Mouse (Mus musculus): ENCODE results near the gene Egflam.

The Egflam gene

DNA sequence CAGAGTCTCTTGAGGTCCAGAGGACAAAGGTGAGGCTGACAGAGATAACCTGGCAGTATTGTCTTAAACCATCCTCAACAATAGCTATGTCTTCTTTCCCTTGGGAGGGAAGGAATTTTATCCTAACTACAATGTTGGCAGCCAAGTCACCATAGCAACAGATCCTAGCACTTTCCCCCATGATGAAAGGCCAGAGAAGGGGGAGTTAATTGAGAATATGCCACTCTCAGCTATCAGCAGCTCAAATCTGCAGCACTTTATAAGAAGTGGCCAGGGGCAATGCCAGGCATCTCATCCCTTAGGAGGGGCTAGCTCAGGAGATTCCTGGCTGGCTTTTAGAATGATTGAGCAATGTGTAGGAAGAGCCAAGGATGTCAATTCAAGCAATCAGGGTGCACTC lies 105.3 kb downstream of the Egflam start:
- DNase-seq (ENCODE audit: low spot score in 2 of 2) = no peak

DNA sequence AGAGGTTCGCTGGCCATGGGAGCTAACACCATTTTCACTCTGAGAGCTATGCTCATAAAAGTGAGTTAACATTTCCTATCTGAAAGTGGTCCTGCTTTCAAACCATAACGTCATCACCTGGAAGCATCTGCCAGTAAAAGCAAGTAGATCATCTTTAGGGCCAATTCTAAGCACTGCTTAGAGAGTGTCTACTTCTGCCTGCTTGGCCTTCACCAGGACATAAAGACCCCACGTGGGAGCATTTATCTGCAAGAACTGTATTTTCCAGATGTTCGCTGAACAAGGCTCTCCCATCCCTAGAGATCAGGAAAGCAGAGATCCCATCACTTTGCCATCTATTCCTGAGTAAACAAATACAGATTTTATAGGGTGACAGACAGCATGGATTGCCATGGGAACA lies 108.2 kb downstream of the Egflam start:
- no peak for DNase-seq (ENCODE audit: low spot score in 2 of 2)

DNA sequence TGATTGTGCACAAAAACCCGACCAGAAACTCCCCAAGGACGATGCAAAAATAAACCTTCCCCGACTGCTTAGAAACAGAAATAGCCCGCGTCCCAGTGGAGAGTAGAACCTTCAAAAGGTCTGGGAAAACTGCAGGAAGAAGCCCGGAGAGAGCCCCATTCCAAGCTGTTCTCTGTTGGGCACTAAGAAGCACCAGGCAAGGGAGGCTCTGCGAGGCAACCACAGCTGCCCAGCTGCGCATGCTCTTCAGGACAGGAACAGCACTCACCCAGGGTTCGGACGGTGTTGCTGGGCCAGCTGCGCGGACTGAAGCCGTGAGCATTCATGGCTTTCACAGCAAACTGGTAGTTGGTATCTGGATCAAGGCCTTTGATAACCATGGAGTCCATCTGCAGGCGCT lies 108.7 kb downstream of the Egflam start:
- DNase-seq (ENCODE audit: low spot score in 2 of 2) = no peak

DNA sequence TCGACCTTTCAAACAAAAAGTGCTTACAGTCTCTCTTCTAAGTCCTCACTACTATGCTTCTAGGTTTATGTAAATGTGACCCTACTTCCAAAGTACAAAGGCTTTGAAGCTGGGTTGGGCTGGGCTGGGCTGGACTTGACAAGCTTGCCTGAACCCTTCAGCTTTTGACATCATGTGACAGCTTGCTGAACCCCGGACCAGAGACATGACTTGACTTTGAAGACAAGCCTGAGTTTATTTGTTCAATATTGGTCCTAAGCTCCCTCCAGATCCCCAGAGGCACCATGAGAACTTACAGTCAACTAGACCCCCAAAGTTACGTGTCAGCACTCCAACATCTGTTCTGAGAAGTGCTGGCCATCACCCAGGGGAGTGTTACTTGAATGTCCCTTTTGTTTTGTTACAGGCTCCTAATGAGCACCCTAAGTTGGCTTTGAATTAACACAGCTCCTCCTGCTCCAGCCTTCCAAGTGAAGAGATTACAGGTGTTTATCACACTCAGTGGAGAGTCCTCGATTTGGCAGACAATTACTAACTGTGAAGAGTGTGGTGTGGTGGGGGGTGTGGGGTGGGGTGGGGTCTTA lies 109.3 kb downstream of the Egflam start:
- DNase-seq (ENCODE audit: low spot score in 2 of 2) = no peak

DNA sequence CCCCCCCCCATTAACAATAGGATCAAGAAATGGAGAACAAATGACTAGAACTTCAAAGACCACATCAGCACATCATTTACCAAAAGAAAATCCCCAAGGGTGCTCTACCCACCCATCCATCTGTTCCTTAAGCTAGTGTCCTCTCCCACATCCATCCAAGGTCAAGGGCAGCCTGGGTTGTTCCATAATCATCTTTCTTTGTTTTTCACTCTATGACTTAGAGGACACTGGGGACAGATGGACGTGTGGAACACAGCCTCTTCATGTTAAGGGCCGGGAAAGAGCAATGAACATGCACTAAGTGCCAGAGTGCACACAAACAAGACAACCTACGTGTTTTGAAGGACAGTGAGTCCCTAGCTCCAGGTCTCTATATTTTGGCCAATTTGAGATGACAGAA lies 110.3 kb downstream of the Egflam start:
- DNase-seq (ENCODE audit: low spot score in 2 of 2) = no peak

DNA sequence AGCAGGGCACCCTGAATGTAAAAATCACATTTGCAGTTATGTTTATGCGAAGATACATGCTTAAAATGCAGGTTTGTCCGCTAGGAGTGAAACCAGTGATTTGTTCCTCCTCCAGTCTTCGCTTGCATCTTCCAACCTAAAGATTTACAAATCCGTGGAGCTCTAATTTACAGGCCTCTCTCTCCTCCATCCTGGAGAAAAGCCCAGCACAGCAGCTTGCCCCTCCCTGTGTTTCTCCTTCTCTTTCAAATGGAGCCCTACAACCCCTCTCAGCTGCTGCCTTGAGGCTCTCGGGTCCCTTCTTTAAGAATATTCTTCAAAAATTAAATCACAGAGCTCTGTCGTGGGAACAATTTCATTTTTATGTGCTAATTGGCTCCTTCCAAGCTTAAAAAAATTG lies 116.6 kb downstream of the Egflam start:
- DNase-seq (ENCODE audit: low spot score in 2 of 2) = no peak

DNA sequence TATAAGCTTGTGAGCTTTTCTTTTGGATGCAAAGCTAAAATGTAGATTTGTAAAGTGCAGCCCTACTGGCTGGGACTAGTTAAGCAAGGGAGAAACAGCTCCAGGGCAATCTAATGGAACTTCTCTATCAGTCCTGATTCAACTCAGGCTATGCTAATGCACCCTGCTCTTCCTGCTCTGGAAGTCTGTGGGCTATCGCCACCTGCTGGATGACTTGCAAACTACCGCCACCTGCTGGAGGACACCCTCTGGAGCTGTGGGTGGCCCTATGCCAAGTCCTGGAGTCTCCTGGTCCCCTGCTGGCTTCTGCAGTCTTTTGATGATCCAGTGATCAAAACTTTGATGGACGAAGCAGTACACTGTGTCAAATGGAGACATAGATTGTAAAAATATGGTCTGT lies 134.4 kb downstream of the Egflam start:
- DNase-seq (ENCODE audit: low spot score in 2 of 2) = peak in 1 of 2 experiments; percentile 42

DNA sequence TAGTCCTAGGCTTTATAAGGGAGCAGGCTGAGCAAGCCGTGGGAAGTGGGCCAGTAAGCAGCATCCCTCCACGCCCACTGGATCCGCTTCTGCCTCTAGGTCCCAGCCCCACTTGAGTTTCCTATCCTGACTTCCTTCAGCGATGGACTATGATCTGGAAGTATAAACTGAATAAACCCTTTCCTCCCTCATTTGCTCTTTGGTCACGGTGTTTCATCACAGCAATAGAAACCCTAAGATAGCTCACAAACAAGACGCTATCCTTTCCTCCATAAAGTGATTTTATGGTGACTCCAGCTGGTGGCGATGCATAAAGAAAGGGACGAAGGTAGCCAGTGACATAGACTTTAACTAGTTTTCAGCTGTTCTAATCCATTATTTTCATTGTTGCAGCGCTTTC lies 134.9 kb downstream of the Egflam start:
- no peak for DNase-seq (ENCODE audit: low spot score in 2 of 2)

DNA sequence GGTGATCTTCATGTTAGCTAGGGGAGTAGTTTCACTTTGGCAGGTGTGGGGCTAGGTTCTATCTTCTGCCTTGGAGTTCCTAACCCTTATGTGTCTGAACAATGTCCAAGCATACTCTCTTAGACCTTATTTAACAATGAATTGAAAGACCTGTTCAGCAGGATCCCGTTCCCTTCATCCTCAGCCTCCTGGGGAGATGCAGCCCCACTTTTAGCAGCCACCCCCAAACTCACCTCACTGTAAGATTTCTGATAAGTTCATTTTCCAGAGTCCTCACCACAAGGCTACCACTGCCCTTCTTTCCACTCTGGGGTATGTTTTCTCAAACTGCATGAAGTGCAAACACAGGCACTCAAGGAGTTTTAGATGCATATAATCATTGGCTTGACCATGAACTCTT lies 136.8 kb downstream of the Egflam start:
- no peak for DNase-seq (ENCODE audit: low spot score in 2 of 2)

DNA sequence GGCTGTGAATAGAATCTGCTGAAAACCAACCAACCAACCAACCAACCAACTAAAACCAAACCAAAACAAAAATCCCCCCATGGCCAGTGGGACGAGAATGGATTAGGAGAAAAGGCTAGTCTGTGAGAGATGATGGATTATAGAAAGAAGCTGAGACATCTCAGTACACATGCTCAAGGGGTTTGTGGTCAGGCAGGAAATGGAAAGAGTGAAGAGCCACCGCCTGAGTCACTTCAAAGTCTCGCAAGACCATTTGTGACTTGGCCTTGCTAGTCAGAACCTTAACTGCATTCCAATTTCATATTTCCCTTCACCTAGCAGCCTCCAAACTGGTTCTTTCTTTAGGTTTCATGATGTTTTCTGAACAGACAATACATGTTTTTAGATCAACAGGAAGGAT lies 141.6 kb downstream of the Egflam start:
- DNase-seq (ENCODE audit: low spot score in 2 of 2) = no peak

DNA sequence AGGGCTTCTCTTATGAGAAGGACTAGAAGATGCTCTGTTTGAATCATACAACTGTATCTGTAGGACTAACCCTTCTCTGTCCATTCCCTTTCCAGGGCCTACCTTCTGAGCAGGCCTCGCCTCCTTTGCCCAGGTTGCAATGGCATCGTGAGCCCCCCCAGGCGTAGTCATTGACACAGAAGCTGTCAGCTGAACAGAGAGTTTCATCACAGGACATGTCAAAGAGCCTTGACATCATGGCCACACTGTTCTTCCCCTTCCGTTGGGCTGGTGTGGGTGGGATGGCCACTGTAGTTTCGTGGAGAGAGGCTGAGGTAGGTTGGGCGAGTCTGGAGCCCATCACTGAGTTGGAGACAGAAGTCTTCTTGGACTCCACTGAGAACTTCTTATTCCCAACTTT lies 144.9 kb downstream of the Egflam start:
- DNase-seq (ENCODE audit: low spot score in 2 of 2) = no peak

DNA sequence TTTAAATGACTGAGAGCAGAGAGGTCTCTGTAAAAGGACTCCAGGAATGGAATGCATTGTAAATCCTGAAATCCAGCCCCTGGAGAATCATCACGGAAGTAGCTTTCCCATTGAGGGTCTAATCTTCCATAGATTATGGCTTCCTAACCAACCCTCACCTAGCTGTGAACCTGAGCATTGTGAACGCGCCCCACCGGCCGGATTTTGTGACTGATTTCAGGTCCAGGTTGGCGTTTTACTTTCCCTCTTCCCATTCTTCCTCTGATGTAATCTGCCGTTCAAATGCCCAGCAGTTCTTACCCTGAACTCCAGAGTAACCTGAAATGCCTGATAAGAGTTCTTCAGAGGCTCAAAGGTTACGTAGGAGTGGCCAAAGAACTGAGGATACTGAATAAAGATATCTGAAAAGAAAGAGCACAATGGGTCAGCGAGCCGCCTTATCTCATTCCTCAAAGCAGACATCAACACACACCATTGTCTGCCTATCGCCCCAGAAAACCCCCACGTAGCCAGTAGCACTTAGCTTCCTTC lies 146.0 kb downstream of the Egflam start:
- no peak for DNase-seq (ENCODE audit: low spot score in 2 of 2)

DNA sequence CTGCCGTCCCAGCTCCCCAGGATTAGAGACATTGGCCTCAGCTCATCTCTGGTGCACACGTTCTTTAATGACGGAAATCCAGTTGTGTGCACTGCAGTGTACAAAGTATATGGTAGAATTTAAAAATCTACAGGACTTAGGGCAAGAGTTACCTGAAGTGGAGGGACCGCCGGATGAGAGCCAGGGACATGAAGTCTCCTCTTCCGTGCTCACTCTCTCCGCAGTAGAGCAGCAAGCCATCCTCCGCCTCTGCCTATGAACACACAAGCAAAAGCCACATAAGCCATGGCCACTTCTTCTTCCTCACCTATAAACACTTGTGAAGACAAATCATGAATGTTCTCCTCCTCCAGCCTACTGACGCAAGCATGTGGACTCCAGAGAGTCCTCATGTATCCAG lies 147.2 kb downstream of the Egflam start:
- no peak for DNase-seq (ENCODE audit: low spot score in 2 of 2)

DNA sequence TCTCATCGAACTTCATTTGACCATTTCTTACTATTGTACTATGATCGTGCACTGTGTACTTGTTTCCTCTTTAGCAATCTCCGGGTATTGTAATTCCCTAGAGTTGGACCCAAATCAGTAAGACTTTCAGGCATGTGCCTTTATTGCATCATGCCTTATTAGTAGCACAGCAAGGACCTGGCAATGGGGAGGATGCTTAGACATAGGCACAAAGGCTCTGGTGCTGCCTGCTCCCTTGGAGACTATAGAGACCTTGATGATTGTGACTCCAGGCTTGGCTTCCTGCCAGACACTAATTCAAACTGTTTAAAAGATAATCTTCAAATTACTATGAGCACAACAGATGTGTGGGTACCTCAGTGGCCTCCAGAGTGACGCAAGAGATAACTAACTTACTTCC lies 149.0 kb downstream of the Egflam start:
- no peak for DNase-seq (ENCODE audit: low spot score in 2 of 2)

DNA sequence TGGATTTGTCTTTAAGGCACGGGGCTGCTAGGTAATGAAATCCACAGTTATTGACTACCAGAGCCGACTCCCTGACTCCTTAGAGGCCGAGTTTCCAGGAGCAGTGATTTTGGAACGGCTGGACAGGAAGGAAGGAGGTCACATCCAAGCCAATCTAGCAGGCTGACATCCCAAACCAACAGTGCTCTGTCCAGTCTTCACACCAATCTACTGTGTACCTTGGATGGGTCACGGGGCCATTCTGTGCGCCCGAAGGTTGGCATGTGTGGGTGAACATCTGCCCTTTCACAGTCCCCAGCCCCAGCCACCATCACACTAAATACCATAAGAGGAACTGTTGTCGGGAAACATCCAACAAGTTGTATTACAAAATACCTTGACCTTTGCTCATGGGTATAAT lies 150.9 kb downstream of the Egflam start:
- DNase-seq (ENCODE audit: low spot score in 2 of 2) = no peak

DNA sequence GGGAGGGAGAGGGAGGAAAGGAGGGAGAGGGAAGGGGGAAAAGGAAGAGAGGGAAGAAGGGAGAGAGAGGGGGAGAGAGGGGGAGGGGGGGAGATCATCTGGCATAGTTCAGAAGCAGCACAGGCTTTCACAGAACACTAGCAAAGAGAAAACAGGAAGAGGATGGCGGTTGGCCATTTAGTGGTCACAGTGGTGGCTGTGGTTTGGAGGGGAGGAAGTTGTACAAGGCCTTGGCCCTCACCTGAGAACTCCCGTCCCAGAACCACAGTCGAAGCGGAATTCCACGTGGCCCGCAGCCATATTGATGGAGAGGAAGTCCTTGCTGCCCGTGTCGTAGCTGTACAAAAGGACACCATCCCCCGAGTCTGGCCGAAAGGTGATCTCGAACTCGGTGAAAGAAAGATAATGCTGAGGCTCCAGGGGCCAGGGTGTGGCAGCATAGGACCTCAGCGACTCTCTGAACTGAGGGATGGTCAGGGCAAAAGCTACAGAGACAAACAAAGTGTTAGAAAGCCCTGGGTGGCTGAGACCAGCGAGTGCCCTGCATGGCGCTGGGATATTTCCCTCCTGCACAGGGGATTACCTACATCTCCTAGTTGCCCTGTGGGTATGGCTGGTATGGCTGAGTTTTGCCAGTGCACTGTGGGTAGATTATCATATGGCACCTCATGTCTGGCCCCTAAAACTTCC lies 155.9 kb downstream of the Egflam start:
- no peak for DNase-seq (ENCODE audit: low spot score in 2 of 2)

DNA sequence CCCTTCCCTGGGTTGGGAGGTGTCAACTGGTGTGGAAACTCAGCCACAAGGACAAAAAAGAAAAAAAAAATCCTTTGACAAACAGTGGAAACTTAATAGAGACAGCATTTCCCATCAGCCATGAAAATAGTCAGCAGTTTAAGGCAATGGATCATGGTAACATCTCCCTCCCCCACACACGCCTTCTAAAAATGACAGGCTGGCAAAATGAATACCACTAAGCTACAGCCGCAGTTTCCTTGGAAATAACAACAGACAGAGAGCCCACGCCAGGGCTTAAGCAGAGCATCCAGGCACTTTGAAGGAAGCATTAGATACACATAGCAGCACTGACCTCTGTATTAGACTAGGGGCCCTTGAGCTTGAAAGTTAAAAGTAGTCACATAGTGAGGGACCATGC lies 157.2 kb downstream of the Egflam start:
- DNase-seq (ENCODE audit: low spot score in 2 of 2) = no peak

DNA sequence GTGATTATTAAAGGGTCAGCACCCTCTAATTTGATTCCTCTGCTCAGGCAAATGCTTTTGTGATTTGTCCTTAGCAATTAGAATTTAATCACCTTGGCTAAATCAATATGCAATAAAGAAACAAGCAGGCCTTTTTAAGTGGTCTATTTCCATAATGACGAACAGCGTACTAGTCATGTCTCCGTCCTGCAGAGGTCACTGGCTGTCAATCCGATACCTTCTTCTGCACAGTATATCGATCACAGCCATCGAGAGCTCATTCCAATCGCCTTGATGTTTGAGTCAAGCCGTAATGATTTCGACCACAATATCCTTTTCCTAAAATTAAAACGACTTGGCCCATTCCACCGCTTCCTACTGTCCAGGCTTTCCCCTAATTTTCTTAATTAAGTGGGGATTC lies 158.3 kb downstream of the Egflam start:
- no peak for DNase-seq (ENCODE audit: low spot score in 2 of 2)

DNA sequence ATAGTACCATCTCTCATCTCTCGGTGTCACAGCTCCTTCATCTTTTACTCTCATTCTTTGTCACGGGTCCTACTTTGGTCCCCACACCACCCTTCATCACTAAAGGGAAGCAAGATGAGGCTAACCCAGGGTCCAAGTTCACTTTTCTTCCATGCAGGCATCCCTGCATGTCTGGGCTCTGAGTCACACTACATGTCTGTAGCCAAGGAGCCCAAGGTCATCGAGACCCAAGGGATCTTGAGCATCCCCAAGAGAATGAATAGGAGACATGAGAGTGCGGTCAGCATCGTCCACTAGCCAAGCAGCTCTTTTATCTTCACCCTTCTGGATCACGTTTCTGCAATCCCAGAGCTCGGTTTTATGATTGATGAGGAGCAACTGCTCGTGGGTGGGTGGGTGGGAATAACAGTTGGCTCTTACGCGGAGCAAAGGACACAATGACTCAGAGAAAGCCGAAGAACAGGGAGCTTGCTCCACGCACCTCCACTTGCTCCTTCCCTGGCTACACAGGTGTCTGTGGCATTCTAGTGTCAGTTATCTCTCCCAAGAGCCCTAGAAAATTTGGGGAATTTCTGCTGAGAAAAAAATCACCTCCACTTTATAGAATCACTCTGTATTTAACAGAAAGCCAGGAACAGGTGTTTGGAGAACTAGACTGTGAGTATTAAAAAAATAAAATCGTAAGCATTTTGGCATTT lies 164.7 kb downstream of the Egflam start:
- no peak for DNase-seq (ENCODE audit: low spot score in 2 of 2)

DNA sequence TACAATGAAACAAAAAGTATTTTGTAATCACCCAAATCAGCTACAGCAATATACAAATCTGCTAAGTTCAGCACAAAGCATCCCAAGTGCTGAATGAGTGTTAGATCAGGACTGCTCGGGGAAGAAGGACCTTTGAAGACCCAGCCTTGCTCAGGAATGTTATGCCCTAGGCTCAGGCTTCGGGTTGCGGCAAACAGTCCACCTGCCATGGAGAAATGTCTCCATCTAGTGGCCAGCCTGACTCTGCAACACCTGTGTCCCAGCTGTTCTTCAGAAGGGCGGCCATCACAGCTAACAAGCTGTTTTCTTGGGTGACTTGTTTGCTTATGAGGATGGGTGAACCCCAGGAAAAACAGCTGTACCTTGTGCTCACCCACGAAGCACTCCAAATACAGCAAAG lies 172.0 kb downstream of the Egflam start:
- peak; percentile 17 to 55 for DNase-seq (ENCODE audit: low spot score in 2 of 2)

DNA sequence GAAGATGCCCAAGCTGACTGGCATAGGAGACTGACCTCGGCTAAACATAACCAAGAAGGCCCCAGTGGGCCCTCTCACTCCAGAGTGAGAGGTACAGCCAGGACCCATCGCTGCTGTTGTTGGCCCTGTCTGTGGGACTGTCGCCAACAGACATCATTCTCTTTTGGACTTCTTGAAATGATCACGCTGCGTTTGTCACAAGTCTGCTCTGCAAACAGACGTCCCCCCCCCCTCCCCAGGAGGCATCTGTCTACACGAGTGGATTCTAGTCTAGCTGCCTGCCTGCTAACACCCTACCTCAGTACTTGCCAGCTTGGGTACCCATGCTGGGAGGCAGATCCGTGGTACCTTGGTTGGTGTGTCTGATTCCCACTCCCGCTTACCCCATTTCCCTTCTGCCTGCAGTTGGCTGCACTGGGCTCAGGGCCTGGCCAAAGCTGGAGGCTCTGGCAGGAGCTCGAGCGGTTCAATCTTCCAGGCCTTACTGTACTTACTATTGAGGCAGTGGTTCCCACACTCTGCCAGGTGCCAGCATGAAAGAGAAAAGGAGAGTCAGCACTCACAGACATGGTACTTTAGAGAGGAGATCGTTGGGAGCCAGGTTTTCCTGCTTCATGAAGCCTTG lies 173.9 kb downstream of the Egflam start:
- DNase-seq (ENCODE audit: low spot score in 2 of 2) = no peak

DNA sequence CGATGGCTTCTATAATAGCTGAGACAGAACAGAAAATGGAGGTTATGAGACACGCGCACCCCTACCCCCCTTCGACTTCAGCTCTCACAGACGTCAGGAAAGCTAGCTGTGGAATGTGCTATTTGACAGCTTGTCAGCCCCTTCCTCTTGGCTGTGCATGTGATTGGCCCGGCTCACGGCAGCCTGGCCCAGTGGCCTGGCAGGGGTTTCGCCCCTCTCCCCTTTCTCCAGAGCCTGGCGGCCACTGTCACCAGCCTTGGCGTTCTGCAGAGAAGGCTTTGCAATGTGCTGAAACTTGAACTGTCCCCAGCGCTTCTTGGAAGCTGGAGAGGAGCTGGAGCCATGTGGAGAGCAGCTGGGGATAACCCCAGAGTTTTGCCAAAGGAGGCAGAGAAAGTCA lies 175.4 kb downstream of the Egflam start:
- no peak for DNase-seq (ENCODE audit: low spot score in 2 of 2)

DNA sequence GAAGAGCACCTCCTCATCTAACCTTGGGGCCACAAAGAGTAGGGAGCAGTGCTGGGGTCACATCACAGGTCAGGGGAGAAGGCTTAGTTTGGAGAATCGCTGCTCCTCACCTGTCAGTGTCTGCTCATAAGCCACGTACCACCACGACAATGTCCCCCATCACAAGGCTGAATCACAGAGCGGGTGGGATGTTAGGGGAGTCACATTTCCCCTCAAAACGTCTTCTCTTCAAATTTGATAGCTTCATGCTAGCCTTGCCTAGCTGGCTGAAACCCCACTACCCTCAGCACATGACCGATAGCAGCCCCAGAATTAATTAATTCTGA lies 181.0 kb downstream of the Egflam start:
- no peak for DNase-seq (ENCODE audit: low spot score in 2 of 2)

Data from spleen, postnatal 14 days (tissue).